Mouse (Mus musculus) ovary, postnatal 14 days (tissue): ENCODE data around the gene Pi4kb.
"Not testable (repeated sequence)": the region's sequence is repeated elsewhere in the genome, so short reads cannot be mapped to it uniquely, and the experiment has no call there.

Experiments
- DNase-seq: peaks from one replicate; pipeline ENCODE4 v3.0.0; 2022; ENCODE audit warnings: low spot score

Gene Pi4kb

GRCm38 (mm10) chr3:94974528-94975422 is at the start of gene Pi4kb:
Gene Pi4kb (plus strand): TSS chr3:94974731.
- peak; percentile 77 for DNase-seq

GRCm38 (mm10) chr3:94926301-94926736 is 48.2 kb upstream of the Pi4kb start:
- not testable (repeated sequence) for DNase-seq

GRCm38 (mm10) chr3:94928979-94929378 is 45.6 kb upstream of the Pi4kb start:
- DNase-seq, result not testable (repeated sequence)

GRCm38 (mm10) chr3:94930386-94931266 is 43.9 kb upstream of the Pi4kb start:
- not testable (repeated sequence) for DNase-seq

DNA sequence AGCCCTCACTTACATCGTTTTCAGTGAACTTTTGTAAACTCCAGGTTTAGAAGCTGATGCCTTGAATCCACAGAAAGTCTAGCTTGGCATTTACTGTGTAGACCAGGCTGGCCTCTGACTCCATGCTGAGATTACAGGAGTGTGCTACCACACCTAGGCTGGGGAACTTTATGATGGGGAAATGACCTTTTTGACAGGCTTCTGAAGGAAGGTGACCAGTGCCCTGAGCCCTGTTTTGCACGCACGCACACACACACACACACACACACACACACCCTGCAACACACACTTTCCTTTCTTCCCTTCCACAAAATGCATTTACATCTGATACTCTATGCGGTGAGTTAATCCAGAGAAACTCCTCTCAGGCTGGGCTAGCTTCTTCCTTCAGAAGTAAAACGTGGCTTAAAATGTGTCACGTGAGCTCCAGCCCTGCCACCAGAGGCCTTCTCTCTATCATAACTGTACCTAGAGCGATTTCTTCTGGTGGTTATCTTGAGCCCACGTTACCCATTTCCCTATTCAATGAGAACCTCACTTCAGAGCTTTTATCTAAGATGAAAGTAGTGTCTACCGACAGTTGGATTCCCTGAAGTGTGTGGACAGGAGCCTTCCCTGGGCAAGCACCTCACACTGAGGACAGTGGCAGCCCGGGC is 43.0 kb upstream of the Pi4kb start:
- not testable (repeated sequence) for DNase-seq

DNA sequence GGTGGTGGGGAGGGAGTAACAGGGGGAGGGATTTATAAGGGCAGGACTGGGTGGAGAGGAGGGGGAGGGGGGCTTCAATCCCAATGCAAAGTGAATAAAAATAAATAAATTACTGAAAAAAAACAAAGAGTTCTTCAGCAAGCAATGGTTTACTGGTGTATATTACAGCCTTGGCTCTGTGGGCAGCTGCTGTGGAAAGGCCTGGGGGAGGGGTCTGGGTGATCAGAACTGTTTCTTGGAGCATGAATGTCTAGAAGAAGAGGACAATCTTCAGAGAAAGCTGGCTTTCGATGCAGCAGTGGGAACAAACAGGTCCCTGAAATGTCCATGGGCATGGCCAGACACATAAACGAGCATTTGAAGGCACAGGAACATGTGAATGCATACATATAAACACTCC is 42.3 kb upstream of the Pi4kb start:
- DNase-seq, result not testable (repeated sequence)

GRCm38 (mm10) chr3:94932809-94933564 is 41.5 kb upstream of the Pi4kb start, which contains the start of gene Selenbp1:
Gene Selenbp1 (plus strand): TSS chr3:94933056.
- peak; percentile 89 for DNase-seq

- not testable (repeated sequence) for DNase-seq
These were observed 40.9 kb upstream of the Pi4kb start for GRCm38 (mm10) chr3:94933604-94934003.

DNA sequence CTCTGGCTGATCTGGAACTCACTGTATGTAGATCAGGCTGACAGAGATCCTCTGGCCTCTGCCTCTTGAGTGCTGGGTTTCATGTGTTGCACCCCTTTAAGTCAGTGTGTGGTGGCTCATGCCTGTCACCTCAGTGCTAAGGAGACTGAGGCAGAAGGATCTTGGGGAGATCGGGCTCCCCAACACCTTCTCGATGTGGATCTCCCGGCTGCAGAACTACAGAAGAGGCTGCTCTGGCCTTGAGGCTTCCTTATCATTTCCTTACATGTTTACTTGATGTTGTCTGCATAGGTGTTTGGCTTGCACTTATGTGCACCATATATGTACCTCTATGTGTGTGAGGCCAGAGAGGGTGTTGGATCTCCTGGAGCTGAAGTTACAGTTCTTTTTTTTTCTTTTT is 40.0 kb upstream of the Pi4kb start:
- not testable (repeated sequence) for DNase-seq

DNA sequence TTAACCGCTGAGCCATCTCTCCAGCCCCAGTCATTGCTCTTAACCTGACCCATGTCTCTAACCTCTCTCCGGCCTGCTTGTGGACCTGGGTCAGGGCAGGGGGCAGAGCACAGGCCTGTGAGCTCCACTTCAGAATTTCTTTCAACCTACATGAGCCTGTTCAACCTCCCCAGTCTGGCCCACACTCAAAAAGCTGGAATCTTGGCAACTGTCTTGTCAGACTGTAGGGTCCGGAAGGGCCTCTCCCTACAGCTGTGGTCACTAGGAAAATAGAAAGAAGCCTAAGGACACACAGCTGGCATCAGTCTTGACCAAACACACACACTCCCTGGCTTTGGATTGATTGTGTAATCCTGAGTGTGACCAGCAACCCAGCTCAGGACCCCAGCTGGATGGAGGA is 39.2 kb upstream of the Pi4kb start:
- peak; percentile 51 for DNase-seq

GRCm38 (mm10) chr3:94936147-94936546 is 38.4 kb upstream of the Pi4kb start:
- not testable (repeated sequence) for DNase-seq

DNA sequence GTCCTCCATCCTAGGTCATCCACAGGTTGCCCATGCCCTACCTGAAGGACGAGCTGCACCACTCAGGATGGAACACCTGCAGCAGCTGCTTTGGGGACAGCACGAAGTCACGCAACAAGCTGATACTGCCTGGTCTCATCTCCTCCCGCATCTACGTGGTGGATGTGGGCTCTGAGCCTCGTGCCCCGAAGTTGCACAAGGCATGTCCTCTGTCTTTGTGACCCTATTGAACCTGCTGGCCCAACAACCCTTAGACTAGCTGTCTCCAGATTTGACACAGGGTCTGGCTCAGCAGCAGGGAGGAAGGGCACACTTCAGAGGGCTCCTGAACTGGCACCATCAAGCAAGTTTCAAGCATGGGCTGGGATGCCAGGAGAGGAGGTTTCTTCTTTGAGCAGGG is 37.3 kb upstream of the Pi4kb start:
- DNase-seq, result not testable (repeated sequence)

DNA sequence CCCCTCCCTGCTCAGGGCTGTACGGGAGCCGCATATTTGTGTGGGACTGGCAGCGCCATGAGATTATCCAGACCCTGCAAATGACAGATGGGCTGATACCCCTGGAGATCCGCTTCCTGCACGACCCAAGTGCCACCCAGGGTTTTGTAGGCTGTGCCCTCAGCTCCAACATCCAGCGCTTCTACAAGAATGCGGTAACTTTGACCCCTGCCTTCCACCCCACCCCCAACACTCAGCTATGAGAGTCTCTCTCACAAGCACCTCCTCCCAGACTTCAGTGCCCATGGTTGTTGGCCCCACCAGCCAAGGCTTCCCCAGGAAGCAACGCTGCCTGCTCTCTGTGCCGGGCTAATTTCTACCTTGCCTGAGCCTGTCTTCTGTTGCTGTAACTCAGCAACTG is 34.5 kb upstream of the Pi4kb start:
- DNase-seq, result not testable (repeated sequence)

- DNase-seq, result not testable (repeated sequence)
These were observed 32.1 kb upstream of the Pi4kb start for GRCm38 (mm10) chr3:94942211-94942967.

- not testable (repeated sequence) for DNase-seq
These were observed 30.8 kb upstream of the Pi4kb start for GRCm38 (mm10) chr3:94943706-94944105.

GRCm38 (mm10) chr3:94948066-94948614 is 26.4 kb upstream of the Pi4kb start:
- no peak for DNase-seq

GRCm38 (mm10) chr3:94949645-94950044 is 24.9 kb upstream of the Pi4kb start:
- DNase-seq, result no peak

- DNase-seq, result no peak
These were observed 21.7 kb upstream of the Pi4kb start for GRCm38 (mm10) chr3:94952806-94953205.

DNA sequence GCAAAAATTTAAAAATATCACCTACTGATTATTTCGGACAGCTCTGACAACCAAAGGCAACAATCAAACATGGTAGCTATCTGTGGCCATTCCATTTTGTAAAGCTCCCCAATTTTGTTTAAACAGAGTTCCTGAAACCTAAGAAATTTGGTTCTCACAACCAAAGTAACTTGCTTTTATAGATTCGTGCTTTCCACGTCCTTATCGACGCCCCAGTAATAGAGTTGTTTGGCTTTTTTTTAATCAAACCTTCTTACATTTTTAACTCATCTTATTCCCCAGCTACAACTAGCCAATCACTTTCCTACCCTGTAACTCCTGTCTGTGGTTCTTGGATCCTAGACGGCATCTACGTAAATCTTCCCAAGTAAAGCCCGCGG is 21.2 kb upstream of the Pi4kb start:
- DNase-seq, result no peak
